Mouse (Mus musculus): ENCODE data around the gene Megf11. TPM values are rescaled to one million over a fixed set of nuclear protein-coding genes. Genes with fewer than 3 reads are reported as not detected.

Megf11 gene
- total RNA-seq, 1 experiment from 2014 or later = 0.58 TPM

- no peak for ATAC-seq (ENCODE audit: extremely low read depth, insufficient number of reproducible peaks, low FRiP score, poor library complexity, severe bottlenecking)
Observed at GRCm38 (mm10) chr9:64758052-64758451, 372.6 kb downstream of the Megf11 start.

Other genes with a start within 250 kb of the Megf11 start
- 6.1 and 10.7 TPM in 2 replicates for gene Zwilch, start 212.5 kb upstream of the Megf11 start, total RNA-seq (2017)
- 1,351 and 1,415 TPM in 2 replicates for gene Rpl4, start 212.3 kb upstream of the Megf11 start, total RNA-seq (2017)
- gene Snapc5, start 206.4 kb upstream of the Megf11 start, total RNA-seq (2017) = 34.1 and 35.7 TPM in 2 replicates
- 1.1 and 1.4 TPM in 2 replicates for gene Uchl4, start 150.4 kb upstream of the Megf11 start, total RNA-seq (2017)
- gene Map2k1, start 132.0 kb upstream of the Megf11 start, total RNA-seq (2017) = 137 and 143 TPM in 2 replicates
- 18.7 and 21.5 TPM in 2 replicates for gene Tipin, start 104.0 kb upstream of the Megf11 start, total RNA-seq (2017)
- 12.7 and 13.8 TPM in 2 replicates for gene Dis3l, start 44.3 kb upstream of the Megf11 start, total RNA-seq (2017)

Data from neutrophil, adult 5-6 weeks (primary cell).